Mouse (Mus musculus): Measurements from ENCODE around the gene Uba6. TPM values are rescaled to one million over a fixed set of nuclear protein-coding genes. Genes with fewer than 3 reads are reported as not detected.

Gene Uba6
- total and polyA plus RNA-seq, 3 experiments: 9.8 to 59.4 (median 11.8) TPM

DNA sequence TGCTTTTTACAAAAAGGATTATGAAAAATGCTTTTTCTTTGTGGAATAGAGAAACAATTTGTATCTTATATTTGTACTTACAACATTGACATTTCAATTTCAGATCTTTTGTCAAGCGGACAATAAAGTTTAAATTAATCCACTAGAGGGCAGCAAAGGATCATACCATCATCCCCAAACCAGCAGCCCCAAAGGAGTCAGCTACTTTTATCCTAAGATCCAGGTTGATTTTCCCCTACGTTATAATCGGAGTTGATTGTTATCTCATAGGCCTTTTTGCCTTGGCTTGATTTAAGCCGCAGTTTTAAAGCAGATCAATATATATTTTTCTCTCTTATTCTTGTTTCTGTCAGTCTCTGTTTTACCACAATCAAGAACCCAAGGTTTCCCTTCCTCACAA, 18.8 kb upstream of the Uba6 start:
- DNase-seq (ENCODE audit: low read depth, low spot score): peak; percentile 70
- Histone ChIP-seq H3K9ac (ENCODE audit: control insufficient read depth, low read depth, low read length, poor library complexity, severe bottlenecking) (no peak overlapping the region), H3K79me2 (ENCODE audit: control insufficient read depth, insufficient read depth, low read length, poor library complexity) (no peaks in the 10 kb centered on the region), H3K4me3 (ENCODE audit: control insufficient read depth in 1 of 2, insufficient read depth in 1 of 2, low read depth in 2 of 2, low read length in 2 of 2) (no peak overlapping the region), H3K4me1 (ENCODE audit: control insufficient read depth in 1 of 2, insufficient read depth in 2 of 2, low read length in 2 of 2) (no peaks in the 10 kb centered on the region; a peak in 1 of 4 replicates), H3K9me3 (replicated peaks; ENCODE audit: insufficient read depth, low read length) (no peaks in the 10 kb centered on the region), H3K27me3 (ENCODE audit: control insufficient read depth in 1 of 2, insufficient read depth in 2 of 2, low read length in 2 of 2) (peaks cover 5 to 7% of the 10 kb centered on the region in 2 experiments; a peak in 3 of 4 replicates), H3K36me3 (ENCODE audit: control insufficient read depth in 1 of 2, insufficient read depth in 2 of 2, low read length in 2 of 2) (no peaks in the 10 kb centered on the region), H3K27ac (ENCODE audit: control insufficient read depth, low read depth, low read length) (no peak overlapping the region)
- TF ChIP-seq RAD21 (IDR thresholded peaks at IDR 0.05; ENCODE audit: low read depth, low read length) (peak; percentile 81), CTCF (IDR thresholded peaks at IDR 0.05 in 2 of 3, conservative IDR thresholded peaks at IDR 0.05 in 1 of 3; ENCODE audit: control insufficient read depth in 1 of 3, insufficient read depth in 1 of 3, low read depth in 2 of 3, low read length in 3 of 3, poor library complexity in 1 of 3, severe bottlenecking in 1 of 3) (peak; percentile 11 to 65 (median 47); a peak in 5 of 6 replicates), MXI1 (IDR thresholded peaks at IDR 0.05; ENCODE audit: low read depth, low read length) (no peak), SMC3 (IDR thresholded peaks at IDR 0.05; ENCODE audit: low read depth, low read length) (peak; percentile 55), RCOR1 (IDR thresholded peaks at IDR 0.05; ENCODE audit: low read depth, low read length) (no peak), ELF1 (IDR thresholded peaks at IDR 0.05; ENCODE audit: low read depth, low read length) (no peak), ZC3H11A (IDR thresholded peaks at IDR 0.05; ENCODE audit: low read depth, low read length) (peak; percentile 42; the same call in 1 of the 2 replicates), KAT2A (conservative IDR thresholded peaks at IDR 0.05; ENCODE audit: low read depth, low read length) (no peak), MAZ (IDR thresholded peaks at IDR 0.05; ENCODE audit: low read depth, low read length) (no peak), E2F4 (IDR thresholded peaks at IDR 0.05; ENCODE audit: borderline replicate concordance, low read depth, low read length) (no peak), MEF2A (IDR thresholded peaks at IDR 0.05; ENCODE audit: extremely low read depth, insufficient replicate concordance, low read depth, low read length, poor library complexity, severe bottlenecking) (no peak)

DNA sequence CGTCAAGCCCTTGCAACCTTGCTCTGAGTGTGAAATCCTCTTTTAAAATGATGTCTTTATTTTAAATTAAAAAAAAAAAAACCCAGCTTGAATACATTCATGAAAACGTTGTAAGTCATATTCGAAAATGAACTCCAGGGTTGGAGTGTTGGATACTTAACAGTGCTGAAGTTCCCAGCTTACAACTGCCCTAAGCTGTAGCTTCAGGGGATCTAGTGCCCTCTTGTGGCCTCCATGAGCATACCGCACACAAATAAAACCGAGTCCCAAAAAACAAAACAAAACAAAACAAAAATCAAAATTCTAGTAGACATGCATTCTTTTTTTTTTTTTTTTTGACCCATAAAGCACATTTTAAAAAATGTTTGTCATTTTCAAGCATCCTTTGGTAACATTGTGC, 18.2 kb upstream of the Uba6 start:
- H3K36me3 ChIP-seq (ENCODE audit: control insufficient read depth in 1 of 2, insufficient read depth in 2 of 2, low read length in 2 of 2): no peaks in the 10 kb centered on the region
- H3K27me3 ChIP-seq (ENCODE audit: control insufficient read depth in 1 of 2, insufficient read depth in 2 of 2, low read length in 2 of 2): peaks cover 5 to 7% of the 10 kb centered on the region in 2 experiments; a peak in 3 of 4 replicates
- peak; percentile 77 for DNase-seq (ENCODE audit: low read depth, low spot score)
- no peaks in the 10 kb centered on the region; a peak in 1 of 4 replicates for H3K4me1 ChIP-seq (ENCODE audit: control insufficient read depth in 1 of 2, insufficient read depth in 2 of 2, low read length in 2 of 2)
- H3K4me3 ChIP-seq (ENCODE audit: control insufficient read depth in 1 of 2, insufficient read depth in 1 of 2, low read depth in 2 of 2, low read length in 2 of 2): no peak overlapping the region
- H3K27ac ChIP-seq (ENCODE audit: control insufficient read depth, low read depth, low read length): no peak overlapping the region
- no peak overlapping the region for H3K9ac ChIP-seq (ENCODE audit: control insufficient read depth, low read depth, low read length, poor library complexity, severe bottlenecking)
- no peaks in the 10 kb centered on the region for H3K9me3 ChIP-seq (replicated peaks; ENCODE audit: insufficient read depth, low read length)
- no peaks in the 10 kb centered on the region for H3K79me2 ChIP-seq (ENCODE audit: control insufficient read depth, insufficient read depth, low read length, poor library complexity)
- TF ChIP-seq USF2 (IDR thresholded peaks at IDR 0.05; ENCODE audit: borderline replicate concordance in 1 of 2, insufficient read depth in 1 of 2, low read depth in 1 of 2, low read length in 2 of 2) (no peak), UBTF (IDR thresholded peaks at IDR 0.05; ENCODE audit: borderline replicate concordance, insufficient read depth, low read depth, low read length) (no peak), SMC3 (IDR thresholded peaks at IDR 0.05; ENCODE audit: low read depth, low read length) (peak; percentile 65), BHLHE40 (IDR thresholded peaks at IDR 0.05; ENCODE audit: borderline replicate concordance, low read depth, low read length) (no peak), CTCF (IDR thresholded peaks at IDR 0.05 in 2 of 3, conservative IDR thresholded peaks at IDR 0.05 in 1 of 3; ENCODE audit: control insufficient read depth in 1 of 3, insufficient read depth in 1 of 3, low read depth in 2 of 3, low read length in 3 of 3, poor library complexity in 1 of 3, severe bottlenecking in 1 of 3) (peak; percentile 45 to 59 (median 47)), POLR2AphosphoS5 (IDR thresholded peaks at IDR 0.05; ENCODE audit: borderline replicate concordance, low read depth, low read length) (no peak), ETS1 (IDR thresholded peaks at IDR 0.05; ENCODE audit: low read depth, low read length) (no peak), ZC3H11A (IDR thresholded peaks at IDR 0.05; ENCODE audit: low read depth, low read length) (peak; percentile 44), POLR2AphosphoS2 (IDR thresholded peaks at IDR 0.05; ENCODE audit: low read length) (no peak), RAD21 (IDR thresholded peaks at IDR 0.05; ENCODE audit: low read depth, low read length) (peak; percentile 58)
